Mouse (Mus musculus): Measurements from ENCODE around the gene Cenpe. TPM values are rescaled to one million over a fixed set of nuclear protein-coding genes. Genes with fewer than 3 reads are reported as not detected.

Cenpe gene
- total RNA-seq, 2 experiments from 2014 or later, result 2.1 to 2.2 TPM

Other genes starting within 250 kb of the Cenpe start
- gene Bdh2, start 68.7 kb downstream of the Cenpe start, total RNA-seq (2021), result 1 to 10 TPM; 5.4 to 6.3 TPM
- gene Slc9b2, start 95.2 kb downstream of the Cenpe start, total RNA-seq (2021), result 1 to 10 TPM; 2.3 to 3.0 TPM
- gene Slc9b1, start 135.5 kb downstream of the Cenpe start, total RNA-seq (2021), result under 1 TPM in 1 of 2 experiments, not detected in 1; 0.28 TPM
- gene Cisd2, start 211.4 kb downstream of the Cenpe start, total RNA-seq (2021), result 10 to 100 TPM; 32.1 to 32.4 TPM
- 100 to 1,000 TPM; 233 to 238 TPM for gene Ube2d3, start 225.6 kb downstream of the Cenpe start, total RNA-seq (2021)